Comparison of ENCODE assay signal across 14 mouse cellular contexts in genomic region chr8:86712594-86712993, GRCm38 (mm10). TPM values are rescaled to one million over a fixed set of nuclear protein-coding genes. Genes with fewer than 3 reads are reported as not detected.
A peak's percentile ranks its signal among the peaks of the same experiment; 100 is the strongest.
DNase-seq lines count a peak whose midpoint lies in the region; ATAC-seq and TF ChIP-seq lines count a peak whose summit lies in the region.
"Had no signal": no experiment of that assay in that cellular context is flagged by ENCODE, and none has a peak within 500 bp of the region (broad histone marks: within the 10 kb centered on the region; RNA-seq: fewer than 3 reads in every experiment).

No protein-coding gene starts in this region.

- no peak for ATAC-seq in hindbrain, embryonic 13.5 days (ENCODE audit: low FRiP score)
- no peak for ATAC-seq in hindbrain, embryonic 16.5 days
- peak; percentile 80 for ATAC-seq in liver, embryonic 13.5 days (ENCODE audit: low read depth)

- no peak for TF ChIP-seq CTCF in thymus, adult 2 months (IDR thresholded peaks at IDR 0.05; ENCODE audit: borderline replicate concordance, control insufficient read depth, extremely low read depth, insufficient read depth, low read length, poor library complexity)
- TF ChIP-seq CTCF in olfactory bulb, adult 2 months (IDR thresholded peaks at IDR 0.05; ENCODE audit: insufficient read depth, low read depth, low read length): no peak

- no peaks in the 10 kb centered on the region for H3K9me3 ChIP-seq in hindbrain, embryonic 13.5 days
- H3K9me3 ChIP-seq in hindbrain, embryonic 16.5 days (ENCODE audit: control insufficient read depth, low read length): no peaks in the 10 kb centered on the region
- H3K9me3 ChIP-seq in liver, embryonic 13.5 days (replicated peaks): no peaks in the 10 kb centered on the region
- H3K9me3 ChIP-seq: heart, embryonic 10.5 days; limb, embryonic 10.5 days; lung, embryonic 15.5 days had no signal

- peaks cover 19% of the 10 kb centered on the region for H3K36me3 ChIP-seq in hindbrain, embryonic 13.5 days
- peaks cover 7% of the 10 kb centered on the region for H3K36me3 ChIP-seq in hindbrain, embryonic 16.5 days (ENCODE audit: control insufficient read depth, insufficient read depth, low read length)
- H3K36me3 ChIP-seq in thymus, adult 2 months (ENCODE audit: control insufficient read depth, insufficient read depth, low read length): peaks cover 18% of the 10 kb centered on the region
- H3K36me3 ChIP-seq in liver, embryonic 13.5 days: peaks cover 35% of the 10 kb centered on the region

- no peak overlapping the region for H3K4me2 ChIP-seq in hindbrain, embryonic 13.5 days
- H3K4me2 ChIP-seq in hindbrain, embryonic 16.5 days (ENCODE audit: low read length): no peak overlapping the region
- no peak overlapping the region for H3K4me2 ChIP-seq in liver, embryonic 13.5 days
- H3K4me2 ChIP-seq: lung, embryonic 15.5 days had no signal

- H3K27me3 ChIP-seq in hindbrain, embryonic 13.5 days: no peaks in the 10 kb centered on the region
- no peaks in the 10 kb centered on the region for H3K27me3 ChIP-seq in hindbrain, embryonic 16.5 days (replicated peaks; ENCODE audit: control insufficient read depth, insufficient read depth, low read length)
- H3K27me3 ChIP-seq in thymus, adult 2 months (ENCODE audit: control insufficient read depth, insufficient read depth, low read length): no peaks in the 10 kb centered on the region
- H3K27me3 ChIP-seq in liver, embryonic 13.5 days: no peaks in the 10 kb centered on the region
- H3K27me3 ChIP-seq: lung, embryonic 15.5 days had no signal

- no peak overlapping the region for H3K9ac ChIP-seq in hindbrain, embryonic 13.5 days
- no peak overlapping the region for H3K9ac ChIP-seq in hindbrain, embryonic 16.5 days (ENCODE audit: low read depth, low read length)
- H3K9ac ChIP-seq in liver, embryonic 13.5 days: no peak overlapping the region
- H3K9ac ChIP-seq: lung, embryonic 15.5 days had no signal

- peaks cover 26% of the 10 kb centered on the region for H3K4me1 ChIP-seq in hindbrain, embryonic 13.5 days (replicated peaks)
- H3K4me1 ChIP-seq in hindbrain, embryonic 16.5 days (ENCODE audit: control insufficient read depth, insufficient read depth, low read depth, low read length): peaks cover 11% of the 10 kb centered on the region
- H3K4me1 ChIP-seq in thymus, adult 2 months (replicated peaks; ENCODE audit: control insufficient read depth, insufficient read depth, low read length): peaks cover 28% of the 10 kb centered on the region
- H3K4me1 ChIP-seq in liver, embryonic 13.5 days (replicated peaks): peaks cover 37% of the 10 kb centered on the region
- H3K4me1 ChIP-seq in olfactory bulb, adult 2 months (ENCODE audit: control insufficient read depth, insufficient read depth, low read length): peaks cover 6% of the 10 kb centered on the region
- H3K4me1 ChIP-seq: heart, embryonic 10.5 days; limb, embryonic 10.5 days; lung, embryonic 15.5 days had no signal

- no peak for TF ChIP-seq POLR2A in thymus, adult 2 months (IDR thresholded peaks at IDR 0.05; ENCODE audit: control insufficient read depth, extremely low read depth, insufficient read depth, low read length, poor library complexity)
- no peak for TF ChIP-seq POLR2A in olfactory bulb, adult 2 months (IDR thresholded peaks at IDR 0.05; ENCODE audit: insufficient read depth, low read depth, low read length)

- peak overlapping the region; percentile 60 for H3K27ac ChIP-seq in hindbrain, embryonic 13.5 days
- no peak overlapping the region for H3K27ac ChIP-seq in hindbrain, embryonic 16.5 days (ENCODE audit: low read depth, low read length)
- peak overlapping the region; percentile 21; the same call in 1 of the 2 replicates for H3K27ac ChIP-seq in thymus, adult 2 months (ENCODE audit: control insufficient read depth, insufficient read depth, low read length)
- H3K27ac ChIP-seq in liver, embryonic 13.5 days: peak overlapping the region; percentile 57
- H3K27ac ChIP-seq in olfactory bulb, adult 2 months (ENCODE audit: insufficient read depth, low read depth, low read length): 0 out of 2 replicates have a peak overlapping the region, but pooled peaks have one; percentile 41
- H3K27ac ChIP-seq: heart, embryonic 10.5 days; limb, embryonic 10.5 days; lung, embryonic 15.5 days; macrophage had no signal

- no peak overlapping the region for H3K4me3 ChIP-seq in hindbrain, embryonic 13.5 days
- no peak overlapping the region for H3K4me3 ChIP-seq in hindbrain, embryonic 16.5 days (ENCODE audit: low read length)
- H3K4me3 ChIP-seq in thymus, adult 2 months (ENCODE audit: control insufficient read depth, insufficient read depth, low read length): no peak overlapping the region
- H3K4me3 ChIP-seq in liver, embryonic 13.5 days (replicated peaks): no peak overlapping the region
- H3K4me3 ChIP-seq in olfactory bulb, adult 2 months (ENCODE audit: insufficient read depth, low read depth, low read length): no peak overlapping the region
- H3K4me3 ChIP-seq: heart, embryonic 10.5 days; limb, embryonic 10.5 days; lung, embryonic 15.5 days had no signal

- 95% methylated on average over 3 of the region's 3 CpGs for WGBS in hindbrain, embryonic 13.5 days
- 89% methylated on average over 3 of the region's 3 CpGs for WGBS in hindbrain, embryonic 16.5 days
- WGBS in thymus, adult 2 months: 98% methylated on average over 3 of the region's 3 CpGs
- 55% methylated on average over 3 of the region's 3 CpGs for WGBS in liver, embryonic 13.5 days (ENCODE audit: insufficient replicate concordance)
- 79% methylated on average over 3 of the region's 3 CpGs for WGBS in olfactory bulb, adult 2 months

- no peak for DNase-seq in thymus, adult 2 months
- no peak for DNase-seq in thymus, adult 18-20 months
- DNase-seq in liver, embryonic 13.5 days: no peak
- no peak for DNase-seq in thymus, postnatal 10 days (ENCODE audit: low spot score in 2 of 2)
- DNase-seq in frontal cortex, postnatal 14 days (ENCODE audit: low spot score in 2 of 2): no peak
- DNase-seq: cerebellum, adult 9-11 months; heart, postnatal 10 days had no signal

RNA-seq across cellular contexts. Expression of gene Gm10638, which starts 32.9 kb away (rescaled TPM):
- polyA plus RNA-seq in hindbrain, embryonic 13.5 days (2015; fragmentation: Nextera tagmentation; extraction: Ambion mirVana): 7.5 and 7.8 TPM in 2 replicates
- polyA plus RNA-seq in hindbrain, embryonic 16.5 days (2015; fragmentation: Nextera tagmentation; extraction: Ambion mirVana): 3.4 and 5.6 TPM in 2 replicates
- 1.8 and 2.2 TPM in 2 replicates for polyA plus RNA-seq in thymus, adult 2 months (2012; rRNA removed)
- 1.1 and 1.3 TPM in 2 replicates for polyA plus RNA-seq in liver, embryonic 13.5 days (2015; fragmentation: Nextera tagmentation; extraction: Ambion mirVana)
- not detected in 2 replicates for polyA plus RNA-seq in olfactory bulb, adult 2 months (2012; ENCODE audit: insufficient read depth, insufficient read length, low replicate concordance, missing spikeins)
- polyA plus RNA-seq: macrophage had no signal

RNA-seq across cellular contexts. Expression of gene Siah1a, which starts 33.1 kb away (rescaled TPM):
- 85.7 and 88.6 TPM in 2 replicates for polyA plus RNA-seq in hindbrain, embryonic 13.5 days (2015; fragmentation: Nextera tagmentation; extraction: Ambion mirVana)
- 52.4 and 59.8 TPM in 2 replicates for polyA plus RNA-seq in hindbrain, embryonic 16.5 days (2015; fragmentation: Nextera tagmentation; extraction: Ambion mirVana)
- polyA plus RNA-seq in thymus, adult 2 months (2012; rRNA removed): 32.6 and 35.7 TPM in 2 replicates
- polyA plus RNA-seq in liver, embryonic 13.5 days (2015; fragmentation: Nextera tagmentation; extraction: Ambion mirVana): 16.1 and 17.0 TPM in 2 replicates
- not detected in 2 replicates for polyA plus RNA-seq in olfactory bulb, adult 2 months (2012; ENCODE audit: insufficient read depth, insufficient read length, low replicate concordance, missing spikeins)

Comparison
In these comparisons a context has a peak if more than half of its experiments do, and no peak if none do; other contexts are left out.
1. RNA of gene Siah1a, which starts 33.1 kb away (polyA plus RNA-seq): 85.7 to 88.6 TPM in hindbrain, embryonic 13.5 days, 52.4 to 59.8 TPM in hindbrain, embryonic 16.5 days, 32.6 to 35.7 TPM in thymus, adult 2 months and 16.1 to 17.0 TPM in liver, embryonic 13.5 days; not detected in olfactory bulb, adult 2 months; every median in the first group is over 10 times any median in the second.